In genomic region chr5:74893276-74893675, GRCm38 (mm10) we compare ENCODE assay signal across 17 mouse cellular contexts.
"Had no signal": no experiment of that assay in that cellular context is flagged by ENCODE, and none has a peak within 500 bp of the region (broad histone marks: within the 10 kb centered on the region; RNA-seq: fewer than 3 reads in every experiment).

No protein-coding gene starts in this region.

- ATAC-seq: inflammation-experienced regulatory T-cells, adult 6 months; intestine, embryonic 16.5 days had no signal

- H3K4me1 ChIP-seq: liver, embryonic 13.5 days; neural tube, embryonic 15.5 days; stomach, embryonic 15.5 days had no signal

- H3K27me3 ChIP-seq: liver, embryonic 13.5 days; neural tube, embryonic 12.5 days; neural tube, embryonic 15.5 days; stomach, embryonic 15.5 days had no signal

- H3K27ac ChIP-seq: layer of hippocampus, adult 2 months; liver, embryonic 13.5 days; neural tube, embryonic 12.5 days; neural tube, embryonic 15.5 days; stomach, embryonic 15.5 days had no signal

- H3K4me3 ChIP-seq: layer of hippocampus, adult 2 months; liver, embryonic 13.5 days; neural tube, embryonic 12.5 days; neural tube, embryonic 15.5 days; stomach, embryonic 15.5 days had no signal

- H3K36me3 ChIP-seq: liver, embryonic 13.5 days; neural tube, embryonic 12.5 days; neural tube, embryonic 15.5 days; stomach, embryonic 15.5 days had no signal

- DNase-seq: kidney, adult 18-20 months; kidney, adult 9 months; kidney, postnatal 14 days; layer of hippocampus, adult 9-11 months; liver, embryonic 13.5 days; lung, adult 2 months; lung, postnatal 14 days; lung, postnatal 4 days; midbrain, embryonic 14.5 days; right cerebral cortex, postnatal 25 days; spleen, adult 18-20 months had no signal
